Mouse (Mus musculus): Measurements from ENCODE around the gene Bcorl1.

- no peak for TF ChIP-seq CTCF (IDR thresholded peaks at IDR 0.05; ENCODE audit: control insufficient read depth, insufficient read depth, insufficient replicate concordance, low read depth, low read length)
- no peak for TF ChIP-seq POLR2A (IDR thresholded peaks at IDR 0.05; ENCODE audit: control insufficient read depth, low read depth, low read length)
Observed at GRCm38 (mm10) chrX:48435477-48435900, 94.3 kb downstream of the Bcorl1 start.

Measured in testis, adult 2 months (tissue).